Mouse (Mus musculus) limb, embryonic 15.5 days (tissue): ENCODE data around the gene Fzd4. TPM values are rescaled to one million over a fixed set of nuclear protein-coding genes. Genes with fewer than 3 reads are reported as not detected.

Source experiments
- ATAC-seq: fragments of 200-750 bp; cut with Nextera tagmentation; 2 replicates; pipeline ENCODE4 v1.8.0; 2017; ENCODE audit warnings: low read depth, moderate TSS enrichment; ENCODE audit not compliant: insufficient number of reproducible peaks, low FRiP score, low TSS enrichment
- H3K27ac ChIP-seq: fragments of 300-500 bp; sonication (generic); 2 replicates; pipeline ENCODE4 v1.5.1; 2015; ENCODE audit warnings: moderate library complexity, mild to moderate bottlenecking, inconsistent platforms
- H3K27me3 ChIP-seq: fragments of 300-500 bp; sonication (generic); 2 replicates; pipeline ENCODE4 v1.6.1; 2015; ENCODE audit warnings: inconsistent platforms
- H3K36me3 ChIP-seq: fragments of 300-500 bp; sonication (generic); 2 replicates; pipeline ENCODE4 v1.6.1; 2015; ENCODE audit warnings: inconsistent platforms
- H3K4me1 ChIP-seq: fragments of 300-500 bp; sonication (generic); 2 replicates; pipeline ENCODE4 v1.6.1; 2015; ENCODE audit warnings: inconsistent platforms
- H3K4me2 ChIP-seq: fragments of 300-500 bp; sonication (generic); 2 replicates; pipeline ENCODE4 v1.6.1; 2015; ENCODE audit warnings: mild to moderate bottlenecking, inconsistent platforms
- H3K4me3 ChIP-seq: fragments of 300-500 bp; sonication (generic); 2 replicates; pipeline ENCODE4 v1.5.1; 2015; ENCODE audit warnings: mild to moderate bottlenecking, inconsistent platforms
- H3K9ac ChIP-seq: fragments of 300-500 bp; sonication (generic); 2 replicates; pipeline ENCODE4 v1.6.1; 2015; ENCODE audit warnings: inconsistent platforms
- H3K9me3 ChIP-seq: fragments of 300-500 bp; sonication (generic); 2 replicates; pipeline ENCODE4 v1.6.1; 2016; ENCODE audit warnings: inconsistent platforms
- WGBS: fragments of 180-500 bp; shearing (Covaris S2); methylation state at CpG from one replicate; pipeline ENCODE4 v1.1.7; 2015; 5-methylcytosine and 5-hydroxymethylcytosine counted together
- polyA plus RNA-seq: library from polyadenylated mRNA; unstranded; fragments of >200 nt; fragmentation: Nextera tagmentation; extraction: Ambion mirVana; gene quantifications from 2 replicates; pipeline ENCODE4 v1.2.1, GENCODE M21; 2015

Gene Fzd4
- 11.1 and 12.3 TPM in 2 replicates for polyA plus RNA-seq

DNA sequence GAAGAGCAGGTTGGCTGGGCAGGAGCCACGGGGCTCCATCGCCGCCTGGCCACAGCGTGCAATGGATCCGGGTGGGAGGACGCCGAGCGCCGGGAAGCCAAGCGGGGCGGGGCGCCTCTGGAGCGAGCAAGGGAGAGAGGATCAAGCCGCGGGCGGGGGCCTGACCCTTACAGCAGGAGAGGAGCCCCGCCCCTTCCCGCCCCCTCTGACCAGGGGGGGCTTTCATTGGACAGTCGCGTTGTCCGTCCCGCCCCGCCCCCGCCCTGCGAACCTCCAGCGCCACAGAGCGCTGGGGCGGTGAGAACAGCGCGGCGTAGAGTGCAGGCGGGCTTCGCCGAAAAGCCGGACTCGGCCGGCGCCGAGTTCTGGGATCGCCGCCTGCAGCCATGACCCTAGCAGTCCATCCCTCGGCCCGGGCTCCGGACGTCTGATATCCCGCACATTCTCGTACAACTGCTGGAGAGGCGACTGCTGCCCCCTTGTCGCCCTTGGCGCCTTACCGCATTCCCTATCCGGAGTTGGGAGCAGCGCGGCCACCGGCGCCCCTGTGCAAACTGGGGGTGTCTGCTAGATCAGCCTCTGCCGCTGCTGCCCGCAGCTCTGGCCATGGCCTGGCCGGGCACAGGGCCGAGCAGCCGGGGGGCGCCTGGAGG is at the start of gene Fzd4, which contains the start of gene Tmem135:
Gene Fzd4 (plus strand): TSS at position 275 of the 653 bp plus-strand sequence.
Gene Tmem135 (minus strand): TSS at position 142 of the 653 bp plus-strand sequence.
- Histone ChIP-seq H3K27ac (peak within 1 kb of the TSS; percentile 90), H3K4me1 (peaks cover 20% of the 10 kb centered on the region; the same call in 1 of the 2 replicates), H3K9me3 (no peaks in the 10 kb centered on the region), H3K4me3 (peak within 1 kb of the TSS; percentile 85), H3K4me2 (peak within 1 kb of the TSS; percentile 94), H3K27me3 (peaks cover 7% of the 10 kb centered on the region; the same call in 1 of the 2 replicates), H3K9ac (peak within 1 kb of the TSS; percentile 91), H3K36me3 (peaks cover 2% of the 10 kb centered on the region; the same call in 1 of the 2 replicates)
- under 1% methylated on average over 62 of the region's 62 CpGs for WGBS
- peak; percentile 98 for ATAC-seq

DNA sequence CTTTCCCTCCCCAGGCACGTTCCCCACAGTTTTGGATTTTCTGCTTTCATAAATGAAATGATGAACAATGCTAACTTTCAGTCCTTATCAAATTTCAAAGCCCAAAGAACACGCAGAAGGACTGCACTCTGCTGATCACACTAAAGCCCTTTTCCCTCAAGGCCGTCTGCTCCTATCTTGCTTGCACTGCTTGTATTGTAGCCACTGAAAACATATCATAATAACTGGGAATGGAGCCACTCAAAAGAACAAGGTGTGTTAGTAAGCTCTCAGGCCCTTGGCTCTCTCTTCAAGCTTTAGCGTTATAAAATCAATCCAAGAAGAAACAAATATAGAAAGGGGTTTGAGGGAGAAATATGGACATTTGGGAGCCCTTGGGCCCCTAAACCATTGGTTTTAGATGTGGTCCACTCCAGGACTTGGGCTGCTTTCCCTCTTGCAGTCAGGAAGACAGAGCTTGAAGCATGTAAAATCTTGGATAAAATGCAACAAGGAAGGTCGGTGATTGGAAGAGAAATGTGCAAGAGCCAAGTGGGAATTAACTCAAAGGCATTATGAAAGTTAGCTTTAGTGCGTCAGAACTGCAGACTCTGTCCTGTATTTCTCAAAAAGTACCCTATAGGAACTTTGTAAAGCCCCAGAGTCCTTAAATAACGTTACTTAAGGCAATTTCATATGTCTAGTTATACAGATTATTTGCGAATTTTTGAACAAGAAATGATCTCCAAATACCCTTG is 48.5 kb upstream of the Fzd4 start:
- Histone ChIP-seq H3K9ac (no peak overlapping the region), H3K4me3 (no peak overlapping the region), H3K4me2 (no peak overlapping the region), H3K36me3 (no peaks in the 10 kb centered on the region), H3K27me3 (no peaks in the 10 kb centered on the region), H3K4me1 (peaks cover 13% of the 10 kb centered on the region), H3K9me3 (no peaks in the 10 kb centered on the region), H3K27ac (peak overlapping the region; percentile 75)
- 34% methylated on average over 8 of the region's 8 CpGs for WGBS
- peak; percentile 64; the same call in 1 of the 2 replicates for ATAC-seq

GRCm38 (mm10) chr7:89356307-89356706 is 47.8 kb upstream of the Fzd4 start:
- 21% methylated on average over 4 of the region's 4 CpGs for WGBS
- H3K9me3 ChIP-seq, result no peaks in the 10 kb centered on the region
- ATAC-seq, result peak; percentile 89
- H3K9ac ChIP-seq, result no peak overlapping the region
- H3K27ac ChIP-seq, result peak overlapping the region; percentile 75
- no peak overlapping the region for H3K4me2 ChIP-seq
- H3K27me3 ChIP-seq, result no peaks in the 10 kb centered on the region
- no peak overlapping the region for H3K4me3 ChIP-seq
- H3K4me1 ChIP-seq, result peaks cover 13% of the 10 kb centered on the region
- H3K36me3 ChIP-seq, result no peaks in the 10 kb centered on the region

- no peak overlapping the region for H3K27ac ChIP-seq
- no peaks in the 10 kb centered on the region for H3K27me3 ChIP-seq
- no peaks in the 10 kb centered on the region for H3K4me1 ChIP-seq
These were observed 40.2 kb upstream of the Fzd4 start for GRCm38 (mm10) chr7:89363975-89364374.

GRCm38 (mm10) chr7:89365135-89365880 is 38.8 kb upstream of the Fzd4 start:
- ATAC-seq, result no peak
- WGBS, result 85% methylated on average over 10 of the region's 10 CpGs
- Histone ChIP-seq H3K4me3 (no peak overlapping the region), H3K4me2 (no peak overlapping the region), H3K27ac (no peak overlapping the region), H3K9ac (no peak overlapping the region), H3K27me3 (no peaks in the 10 kb centered on the region), H3K36me3 (no peaks in the 10 kb centered on the region), H3K4me1 (no peaks in the 10 kb centered on the region), H3K9me3 (no peaks in the 10 kb centered on the region)

More at GRCm38 (mm10) chr7:89363975-89364374, 40.2 kb upstream of the Fzd4 start:
- Histone ChIP-seq H3K4me2 (no peak overlapping the region), H3K9me3 (no peaks in the 10 kb centered on the region), H3K9ac (no peak overlapping the region), H3K36me3 (no peaks in the 10 kb centered on the region), H3K4me3 (no peak overlapping the region)
- 85% methylated on average over 5 of the region's 5 CpGs for WGBS
- ATAC-seq, result no peak

GRCm38 (mm10) chr7:89367643-89368042 is 36.5 kb upstream of the Fzd4 start:
- Histone ChIP-seq H3K4me2 (no peak overlapping the region), H3K36me3 (no peaks in the 10 kb centered on the region), H3K9me3 (no peaks in the 10 kb centered on the region), H3K4me3 (no peak overlapping the region), H3K4me1 (no peaks in the 10 kb centered on the region), H3K27ac (no peak overlapping the region), H3K27me3 (no peaks in the 10 kb centered on the region), H3K9ac (no peak overlapping the region)
- WGBS, result 28% methylated on average over 3 of the region's 3 CpGs
- no peak for ATAC-seq

DNA sequence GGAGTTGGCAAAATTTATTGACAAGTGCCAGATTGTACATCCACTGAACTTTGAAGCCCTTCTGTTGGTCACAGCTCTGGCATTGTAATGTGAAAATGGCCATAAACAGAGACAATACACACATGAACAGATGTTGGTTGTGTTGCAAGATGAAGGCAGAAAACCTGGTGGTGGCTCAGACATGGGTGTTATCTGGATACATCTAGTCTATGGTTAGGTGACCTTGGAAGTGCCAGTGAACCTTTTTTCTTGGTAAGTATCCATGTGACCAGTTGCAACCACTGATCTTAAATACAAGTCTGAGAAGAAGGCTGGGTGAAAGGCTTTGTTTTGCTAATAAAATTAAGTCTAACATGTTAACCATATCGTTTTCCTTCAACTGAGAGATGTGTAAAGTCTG is 34.1 kb upstream of the Fzd4 start:
- Histone ChIP-seq H3K4me2 (no peak overlapping the region), H3K4me1 (no peaks in the 10 kb centered on the region), H3K9ac (no peak overlapping the region), H3K9me3 (no peaks in the 10 kb centered on the region), H3K4me3 (no peak overlapping the region), H3K27ac (no peak overlapping the region), H3K27me3 (no peaks in the 10 kb centered on the region), H3K36me3 (no peaks in the 10 kb centered on the region)
- ATAC-seq, result no peak
- WGBS, result 60% methylated on average over 1 of the region's 1 CpGs

DNA sequence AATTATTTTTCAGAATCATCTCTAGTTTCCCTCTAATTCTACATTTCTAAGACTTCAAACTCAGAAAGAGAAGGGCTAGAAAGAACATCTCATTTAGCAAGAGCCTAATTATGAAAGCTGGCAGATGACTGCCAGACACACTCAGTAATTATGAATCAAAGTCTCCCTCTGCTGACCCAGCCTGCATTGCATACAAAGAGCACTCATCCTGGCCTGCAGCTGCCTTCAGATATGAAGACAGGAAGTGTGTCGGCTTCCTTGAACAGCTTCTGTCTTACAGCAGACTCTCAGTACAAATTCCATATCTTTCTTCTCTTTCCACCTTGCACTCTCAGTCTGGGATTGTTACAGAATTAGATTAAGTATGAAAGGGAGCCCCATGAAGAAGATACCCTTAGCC is 33.2 kb upstream of the Fzd4 start:
- Histone ChIP-seq H3K27ac (no peak overlapping the region), H3K9me3 (no peaks in the 10 kb centered on the region), H3K4me2 (no peak overlapping the region), H3K27me3 (no peaks in the 10 kb centered on the region), H3K4me1 (no peaks in the 10 kb centered on the region), H3K9ac (no peak overlapping the region), H3K36me3 (no peaks in the 10 kb centered on the region), H3K4me3 (no peak overlapping the region)
- no peak for ATAC-seq
- WGBS, result 37% methylated on average over 1 of the region's 1 CpGs

DNA sequence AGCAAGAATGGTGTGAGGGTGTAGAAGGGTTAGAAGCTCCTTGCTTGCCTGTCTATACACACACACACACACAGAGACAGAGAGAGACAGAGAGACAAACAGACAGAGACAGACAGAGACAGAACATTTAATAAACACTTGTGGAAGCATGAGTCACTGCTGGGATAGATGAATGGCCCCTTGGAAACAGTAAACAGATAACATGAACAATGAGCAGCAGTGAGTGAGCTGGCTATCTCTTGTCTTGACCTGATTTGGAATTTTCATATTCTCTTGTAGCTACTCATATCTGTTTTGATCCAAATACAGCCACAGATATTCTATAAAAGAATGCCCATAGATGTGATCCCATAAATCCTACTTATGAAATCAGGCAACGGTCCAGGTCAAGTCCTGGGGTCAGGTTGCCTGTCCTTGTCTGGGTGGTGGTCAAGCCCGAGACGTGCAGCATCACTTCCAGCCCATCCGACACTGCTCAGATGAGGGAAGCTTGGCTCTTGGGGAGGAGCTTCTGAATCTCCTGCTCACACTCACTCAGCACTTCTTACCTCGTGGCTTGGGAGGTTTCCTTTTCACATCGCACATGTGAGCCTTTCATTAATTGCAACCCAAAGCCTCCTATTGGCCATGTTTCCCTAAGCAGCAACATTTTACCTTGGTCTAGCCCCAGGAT is 32.4 kb upstream of the Fzd4 start:
- WGBS, result 66% methylated on average over 6 of the region's 6 CpGs
- ATAC-seq, result no peak
- no peaks in the 10 kb centered on the region for H3K27me3 ChIP-seq
- no peaks in the 10 kb centered on the region for H3K36me3 ChIP-seq
- H3K4me2 ChIP-seq, result no peak overlapping the region
- no peaks in the 10 kb centered on the region for H3K9me3 ChIP-seq
- no peak overlapping the region for H3K9ac ChIP-seq
- H3K27ac ChIP-seq, result no peak overlapping the region
- no peaks in the 10 kb centered on the region for H3K4me1 ChIP-seq
- no peak overlapping the region for H3K4me3 ChIP-seq

GRCm38 (mm10) chr7:89380935-89381705 is 23.0 kb upstream of the Fzd4 start:
- Histone ChIP-seq H3K9ac (no peak overlapping the region), H3K36me3 (no peaks in the 10 kb centered on the region), H3K9me3 (no peaks in the 10 kb centered on the region), H3K27ac (peak overlapping the region; percentile 75), H3K27me3 (no peaks in the 10 kb centered on the region), H3K4me1 (peaks cover 18% of the 10 kb centered on the region; the same call in 1 of the 2 replicates), H3K4me2 (0 out of 2 replicates have a peak overlapping the region, but pooled peaks have one; percentile 2), H3K4me3 (no peak overlapping the region)
- 26% methylated on average over 7 of the region's 7 CpGs for WGBS
- no peak for ATAC-seq

DNA sequence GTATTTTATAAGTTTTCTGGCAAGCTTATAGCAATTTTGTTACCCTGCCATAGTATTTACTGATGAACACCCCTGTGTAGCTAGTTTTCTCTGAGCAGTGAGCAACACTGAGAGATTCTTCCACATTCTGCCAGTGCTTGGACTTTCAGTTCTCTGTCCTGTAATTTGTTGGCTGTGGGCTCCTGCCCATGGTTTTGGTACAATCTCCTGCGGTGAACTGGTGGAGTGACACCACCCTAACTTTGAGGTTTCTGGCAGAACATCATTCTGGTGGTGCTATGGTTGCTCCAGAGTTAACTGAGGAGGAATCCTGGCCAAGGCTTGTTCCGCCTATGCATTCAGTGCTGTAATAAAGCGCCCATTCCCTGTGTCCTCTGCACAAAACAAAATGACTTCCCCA is 21.3 kb upstream of the Fzd4 start:
- Histone ChIP-seq H3K4me1 (peaks cover 26% of the 10 kb centered on the region), H3K4me2 (no peak overlapping the region), H3K9me3 (no peaks in the 10 kb centered on the region), H3K4me3 (no peak overlapping the region), H3K27ac (0 out of 2 replicates have a peak overlapping the region, but pooled peaks have one; percentile 38), H3K9ac (no peak overlapping the region), H3K27me3 (no peaks in the 10 kb centered on the region), H3K36me3 (no peaks in the 10 kb centered on the region)
- 60% methylated on average over 3 of the region's 3 CpGs for WGBS
- ATAC-seq, result no peak
